Mouse (Mus musculus): Measurements from ENCODE around the gene Usb1.

GRCm38 (mm10) chr8:95377863-95378291 lies 45.8 kb downstream of the Usb1 start:
- TF ChIP-seq CTCF (IDR thresholded peaks at IDR 0.05; ENCODE audit: borderline replicate concordance, extremely low read depth, insufficient read depth, insufficient read length) (no peak), POLR2A (IDR thresholded peaks at IDR 0.05; ENCODE audit: borderline replicate concordance, extremely low read depth, insufficient read depth, insufficient read length, poor library complexity, severe bottlenecking) (no peak)
